Mouse (Mus musculus) megakaryocyte, embryonic 14.5 days (primary cell): ENCODE measurements at regions not wholly inside any gene's neighbourhood (a gene's known extent, or its start where the extent isn't known, plus 50 kb on each side); places are given as distances from the start of the nearest gene placed in this dataset.

Experiments used
- H3K27me3 ChIP-seq: replicated peaks from 2 replicates; pipeline ENCODE3; 2012; ENCODE audit warnings: inconsistent platforms
- H3K36me3 ChIP-seq: replicated peaks from 2 replicates; pipeline ENCODE3; 2012; ENCODE audit warnings: low read length, inconsistent platforms, mixed read lengths
- H3K4me1 ChIP-seq: 2 replicates; pipeline ENCODE4 v1.6.1; 2012; ENCODE audit warnings: inconsistent platforms
- H3K4me3 ChIP-seq: replicated peaks from 2 replicates; pipeline ENCODE3; 2012; ENCODE audit warnings: moderate library complexity, mild to moderate bottlenecking, inconsistent platforms
- H3K9me3 ChIP-seq: 2 replicates; pipeline ENCODE4 v1.6.1; 2012; ENCODE audit warnings: inconsistent platforms
- FLI1 ChIP-seq: IDR thresholded peaks from 2 replicates; pipeline ENCODE4 v1.6.1; 2012; ENCODE audit warnings: low read length, inconsistent platforms, mixed read lengths
- GATA1 ChIP-seq: IDR thresholded peaks from 3 replicates; pipeline ENCODE4 v1.6.1; 2012; ENCODE audit warnings: mixed read lengths, low read length, inconsistent platforms, borderline replicate concordance

DNA sequence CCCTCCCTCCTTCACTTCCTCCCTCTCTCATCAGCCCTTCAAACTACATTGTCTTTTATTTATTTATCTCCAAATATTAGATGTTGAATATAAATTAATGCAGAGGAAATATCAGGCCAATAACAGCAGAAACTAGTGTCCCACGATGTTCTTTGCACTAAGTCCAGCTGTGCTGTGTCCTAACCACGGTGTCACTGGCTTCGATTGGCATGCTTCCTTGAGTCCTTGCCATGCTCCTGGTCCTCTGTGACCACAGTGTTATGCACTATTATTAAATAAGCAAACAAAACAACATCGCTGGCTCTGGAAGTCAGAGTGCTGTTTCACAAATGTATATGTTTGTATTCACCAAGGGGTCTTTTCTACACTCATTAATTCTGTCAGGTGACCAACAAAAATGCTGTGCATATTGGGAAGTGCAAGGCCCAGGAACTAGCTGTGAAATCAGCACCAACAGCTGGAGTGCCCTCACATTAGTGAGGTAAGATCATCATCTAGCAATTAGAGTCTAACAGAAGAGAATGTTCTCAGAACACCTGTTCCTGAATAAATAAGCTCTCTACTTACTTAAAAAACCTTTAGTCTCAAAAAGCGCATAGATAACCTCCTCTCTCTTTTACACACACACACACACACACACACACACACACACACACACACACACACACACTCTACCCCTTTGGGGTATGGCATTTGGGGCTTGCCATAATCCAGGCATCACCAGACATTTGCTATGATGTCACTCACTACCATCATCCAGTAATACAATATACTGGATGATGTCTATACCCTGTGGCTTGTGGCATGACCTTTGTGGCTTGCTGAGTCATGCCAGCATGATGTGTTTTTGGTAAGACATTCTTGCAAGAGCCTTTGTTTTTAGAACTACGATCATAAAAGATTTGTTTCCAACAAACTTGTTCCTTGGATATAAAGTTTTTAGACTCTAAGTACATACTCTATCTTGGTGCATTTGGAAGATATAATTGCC lies 81.9 kb upstream of the Rgs2 start:
- Histone ChIP-seq H3K4me1 (peaks cover 9% of the 10 kb centered on the region), H3K4me3 (peak overlapping the region; percentile 70), H3K9me3 (no peaks in the 10 kb centered on the region), H3K36me3 (no peaks in the 10 kb centered on the region), H3K27me3 (no peaks in the 10 kb centered on the region)
- TF ChIP-seq FLI1: no peak
- TF ChIP-seq GATA1: no peak

GRCm38 (mm10) chr1:144078972-144079371 lies 75.0 kb upstream of the Rgs2 start:
- H3K4me1 ChIP-seq: no peaks in the 10 kb centered on the region
- H3K36me3 ChIP-seq: no peaks in the 10 kb centered on the region
- no peaks in the 10 kb centered on the region for H3K9me3 ChIP-seq
- H3K4me3 ChIP-seq: no peak overlapping the region
- TF ChIP-seq GATA1 (no peak), FLI1 (no peak)
- no peaks in the 10 kb centered on the region for H3K27me3 ChIP-seq

DNA sequence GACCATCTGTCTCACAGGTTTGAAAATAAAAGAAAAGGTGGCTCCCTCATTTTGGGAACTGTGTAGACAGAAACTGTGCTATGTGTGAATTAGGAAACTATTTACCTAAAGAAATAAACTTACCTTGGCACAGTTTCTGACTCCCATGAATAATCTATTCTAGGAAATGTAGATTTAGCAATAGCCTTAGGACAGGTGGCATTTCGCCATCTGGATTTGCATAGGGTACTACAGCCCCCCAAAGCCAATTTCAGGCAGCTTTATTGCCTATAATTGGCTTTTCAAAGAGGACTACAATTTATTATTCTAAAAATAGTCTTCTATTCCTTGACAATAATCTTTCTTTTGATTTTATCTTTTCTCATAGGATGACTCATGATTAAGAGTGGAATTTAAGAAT lies 74.5 kb upstream of the Rgs2 start:
- Histone ChIP-seq H3K36me3 (no peaks in the 10 kb centered on the region), H3K4me1 (no peaks in the 10 kb centered on the region), H3K9me3 (no peaks in the 10 kb centered on the region), H3K27me3 (no peaks in the 10 kb centered on the region), H3K4me3 (no peak overlapping the region)
- no peak for TF ChIP-seq GATA1
- TF ChIP-seq FLI1: no peak

DNA sequence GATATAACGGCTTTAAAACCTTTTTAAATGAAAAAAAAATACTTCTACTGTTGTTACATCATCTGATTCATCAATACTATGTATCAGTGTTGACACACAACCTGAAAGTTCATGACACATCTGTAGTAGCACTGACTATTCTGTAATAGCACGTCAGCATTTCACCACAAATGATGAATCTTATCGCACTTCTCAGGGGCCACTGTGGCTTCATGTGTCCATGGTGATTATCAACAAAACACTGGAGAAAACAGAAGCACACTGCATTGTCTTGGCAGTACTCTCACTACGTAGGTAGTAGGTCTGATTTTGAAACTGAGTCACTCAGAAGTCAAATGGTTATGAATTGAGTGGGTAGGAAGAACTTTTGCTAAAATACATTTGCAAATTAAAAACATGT lies 72.0 kb upstream of the Rgs2 start:
- TF ChIP-seq FLI1: no peak
- no peak for TF ChIP-seq GATA1
- H3K4me1 ChIP-seq: no peaks in the 10 kb centered on the region
- H3K9me3 ChIP-seq: no peaks in the 10 kb centered on the region
- no peaks in the 10 kb centered on the region for H3K36me3 ChIP-seq
- no peaks in the 10 kb centered on the region for H3K27me3 ChIP-seq
- H3K4me3 ChIP-seq: no peak overlapping the region

DNA sequence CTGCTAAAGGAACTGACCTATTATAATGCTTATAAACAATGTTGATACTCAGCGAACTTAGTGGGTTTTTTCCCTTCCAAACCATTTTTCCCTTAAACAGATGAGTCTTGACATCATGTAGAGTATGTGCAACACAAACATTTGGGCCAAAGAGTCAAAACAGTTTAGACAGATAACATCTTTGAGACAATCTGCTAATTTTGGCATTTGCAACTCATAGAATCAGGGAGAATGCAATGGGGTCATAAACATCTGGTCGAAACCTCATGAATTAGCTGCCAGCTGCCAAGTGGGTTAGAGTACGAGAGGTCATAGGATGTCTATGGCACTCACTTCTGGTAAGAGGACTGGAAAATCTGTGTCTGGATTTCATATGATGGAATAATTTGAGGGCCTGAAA lies 57.3 kb upstream of the Rgs2 start:
- no peaks in the 10 kb centered on the region for H3K27me3 ChIP-seq
- TF ChIP-seq FLI1 (no peak), GATA1 (no peak)
- no peaks in the 10 kb centered on the region for H3K36me3 ChIP-seq
- no peaks in the 10 kb centered on the region for H3K9me3 ChIP-seq
- H3K4me3 ChIP-seq: no peak overlapping the region
- no peaks in the 10 kb centered on the region for H3K4me1 ChIP-seq

GRCm38 (mm10) chr1:144055476-144056213 lies 51.7 kb upstream of the Rgs2 start:
- no peak for TF ChIP-seq FLI1
- no peak for TF ChIP-seq GATA1
- Histone ChIP-seq H3K36me3 (no peaks in the 10 kb centered on the region), H3K9me3 (no peaks in the 10 kb centered on the region), H3K4me3 (no peak overlapping the region), H3K4me1 (no peaks in the 10 kb centered on the region), H3K27me3 (no peaks in the 10 kb centered on the region)
